Mouse (Mus musculus) cerebellum, adult 2 months (tissue): ENCODE results near the gene Pknox2. TPM values are rescaled to one million over a fixed set of nuclear protein-coding genes. Genes with fewer than 3 reads are reported as not detected.

Source experiments
- DNase-seq, 2 experiments: peaks; one replicate each; pipeline ENCODE4 v3.0.0; 2021
- H3K27ac ChIP-seq: fragments of 200-500 bp; 2 replicates; pipeline ENCODE4 v1.5.1; 2012; ENCODE audit warnings: low read length, control low read depth, inconsistent platforms; ENCODE audit not compliant: insufficient read depth
- H3K27me3 ChIP-seq: fragments of 200-500 bp; 2 replicates; pipeline ENCODE4 v1.6.1; 2012; ENCODE audit warnings: inconsistent platforms, mild to moderate bottlenecking, low read length, moderate library complexity; ENCODE audit not compliant: control insufficient read depth, insufficient read depth
- H3K4me1 ChIP-seq: fragments of 200-500 bp; 2 replicates; pipeline ENCODE4 v1.6.1; 2011; ENCODE audit warnings: low read length; ENCODE audit not compliant: control insufficient read depth, insufficient read depth
- H3K4me3 ChIP-seq: fragments of 200-500 bp; replicated peaks from 2 replicates; pipeline ENCODE3; 2011; ENCODE audit warnings: mild to moderate bottlenecking, low read depth, low read length, control low read depth; ENCODE audit not compliant: insufficient read depth
- CTCF ChIP-seq: fragments of 200-500 bp; IDR thresholded peaks from 2 replicates; pipeline ENCODE4 v1.5.1; 2011; ENCODE audit warnings: low read depth, mild to moderate bottlenecking, control low read depth, low read length, moderate library complexity, borderline replicate concordance; ENCODE audit not compliant: insufficient read depth
- POLR2A ChIP-seq: fragments of 200-500 bp; IDR thresholded peaks from 2 replicates; pipeline ENCODE4 v1.6.1; 2011; ENCODE audit warnings: low read length, control low read depth, borderline replicate concordance; ENCODE audit not compliant: insufficient read depth
- WGBS: fragments of 180-500 bp; shearing (Covaris S2); methylation state at CpG from one replicate; pipeline ENCODE4 v1.1.7; 2018; 5-methylcytosine and 5-hydroxymethylcytosine counted together
- polyA plus RNA-seq: library from polyadenylated mRNA; depleted of rRNA; stranded (reverse); fragments of >200 nt; gene quantifications from 2 replicates; pipeline ENCODE4 v1.2.3, GENCODE M21; 2012

Gene Pknox2
- polyA plus RNA-seq, 1 experiment = 23.4 TPM

DNA sequence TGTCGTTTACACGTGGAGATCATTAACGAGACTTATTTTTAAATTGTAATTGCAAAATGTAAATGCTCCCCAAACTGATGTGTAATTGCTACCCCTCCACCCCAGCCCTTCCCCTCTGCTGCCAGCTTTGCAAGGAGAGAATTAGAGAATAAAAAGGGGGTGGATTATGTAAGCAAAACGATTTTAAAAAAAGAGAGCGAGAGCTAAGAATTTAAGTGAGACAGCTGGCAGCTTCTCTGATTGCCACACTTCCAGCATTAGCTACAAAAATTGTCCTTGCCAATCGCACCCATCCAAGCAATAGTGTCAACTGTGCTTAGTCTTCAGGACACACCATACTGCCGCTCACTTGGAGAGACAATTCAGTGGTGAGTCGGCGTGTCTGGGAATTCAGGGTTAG is 162.0 kb downstream of the Pknox2 start:
- TF ChIP-seq POLR2A = no peak
- no peak for TF ChIP-seq CTCF
- H3K4me3 ChIP-seq = no peak overlapping the region
- H3K4me1 ChIP-seq = no peaks in the 10 kb centered on the region; the same call in 1 of the 2 replicates
- WGBS = 82% methylated on average over 9 of the region's 9 CpGs
- no peak for DNase-seq
- H3K27ac ChIP-seq = no peak overlapping the region
- no peaks in the 10 kb centered on the region for H3K27me3 ChIP-seq

DNA sequence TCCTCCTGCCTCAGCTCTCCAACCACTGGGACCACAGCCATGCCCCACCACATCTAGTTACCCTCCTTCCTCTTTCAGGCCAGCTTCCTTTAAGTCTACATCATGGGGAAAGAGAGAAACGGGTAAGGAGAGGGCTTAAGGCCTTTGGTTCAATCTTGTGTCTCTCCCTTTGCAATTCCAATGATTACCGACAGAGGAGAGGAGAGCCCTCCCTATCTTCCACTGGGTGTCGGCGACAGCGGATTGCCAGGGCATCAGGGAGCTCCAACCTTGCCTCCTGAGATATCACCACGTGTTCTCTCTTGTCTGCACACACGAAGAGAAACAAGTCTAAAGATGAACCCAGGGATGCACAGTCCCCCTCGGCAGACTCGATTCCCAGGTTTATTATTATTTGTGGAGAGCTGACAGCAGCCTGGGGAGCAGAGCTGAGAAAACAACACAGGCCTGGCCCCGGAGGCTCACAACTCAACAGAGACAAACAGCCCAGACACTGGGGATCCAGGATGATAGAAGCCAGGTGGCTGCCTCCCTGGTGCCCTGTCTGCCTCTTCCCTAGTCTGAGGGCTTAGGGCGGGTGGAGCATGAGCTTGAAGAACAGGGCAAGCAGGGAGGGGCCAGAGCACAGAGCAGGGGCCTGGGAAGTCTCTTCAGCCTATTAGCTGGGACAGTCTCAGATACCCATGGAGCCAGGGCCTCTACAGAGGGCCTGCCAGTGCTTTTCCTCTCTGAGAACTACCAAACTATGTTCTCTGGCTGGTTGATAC is 170.4 kb downstream of the Pknox2 start:
- H3K27ac ChIP-seq = no peak overlapping the region
- TF ChIP-seq CTCF = peak; percentile 3; the same call in 1 of the 2 replicates
- TF ChIP-seq POLR2A = no peak
- 58% methylated on average over 11 of the region's 11 CpGs for WGBS

DNA sequence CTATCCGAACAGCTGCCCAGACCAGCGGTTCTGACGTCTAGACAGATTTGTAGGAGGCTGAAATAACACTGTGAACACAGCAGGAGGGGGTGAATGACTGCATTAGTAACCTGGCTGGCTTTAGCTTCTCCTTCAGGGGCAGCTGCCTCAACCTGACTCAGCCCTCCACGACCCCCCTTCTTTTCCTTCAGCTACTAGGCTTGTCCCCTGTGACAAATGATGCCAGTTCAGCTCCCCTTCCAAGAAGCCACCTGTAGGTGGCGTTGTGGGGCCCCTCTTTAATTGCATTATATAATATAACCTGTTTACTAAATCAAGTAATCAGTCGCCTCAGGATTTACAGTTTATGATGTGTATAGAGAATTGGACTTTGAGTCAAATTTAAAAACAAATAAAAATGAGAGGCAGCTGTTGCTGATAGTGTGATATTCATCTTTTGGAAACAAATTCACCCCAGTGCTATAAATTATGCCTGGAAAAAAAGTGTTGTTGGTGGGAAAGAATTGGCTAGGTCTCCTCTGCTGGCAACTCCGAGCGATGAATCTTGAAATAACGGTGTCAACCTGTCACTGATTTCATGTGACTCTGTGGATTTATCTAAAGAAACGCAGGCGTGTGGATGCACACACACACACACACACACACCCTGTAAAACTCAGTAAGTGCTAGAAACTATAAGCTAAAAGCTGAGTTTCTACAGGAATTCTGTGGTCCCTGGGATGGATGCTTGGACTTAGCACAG is 173.6 kb downstream of the Pknox2 start:
- H3K4me1 ChIP-seq = no peaks in the 10 kb centered on the region; the same call in 1 of the 2 replicates
- DNase-seq = peak; percentile 58 to 61
- 52% methylated on average over 11 of the region's 11 CpGs for WGBS
- H3K4me3 ChIP-seq = no peak overlapping the region
- no peak for TF ChIP-seq POLR2A
- peak; percentile 45; the same call in 1 of the 2 replicates for TF ChIP-seq CTCF
- H3K27me3 ChIP-seq = no peaks in the 10 kb centered on the region
- no peak overlapping the region for H3K27ac ChIP-seq

More for the DNA sequence above, 170.4 kb downstream of the Pknox2 start:
- Histone ChIP-seq H3K27me3 (no peaks in the 10 kb centered on the region), H3K4me1 (no peaks in the 10 kb centered on the region; the same call in 1 of the 2 replicates), H3K4me3 (no peak overlapping the region)
- no peak for DNase-seq

DNA sequence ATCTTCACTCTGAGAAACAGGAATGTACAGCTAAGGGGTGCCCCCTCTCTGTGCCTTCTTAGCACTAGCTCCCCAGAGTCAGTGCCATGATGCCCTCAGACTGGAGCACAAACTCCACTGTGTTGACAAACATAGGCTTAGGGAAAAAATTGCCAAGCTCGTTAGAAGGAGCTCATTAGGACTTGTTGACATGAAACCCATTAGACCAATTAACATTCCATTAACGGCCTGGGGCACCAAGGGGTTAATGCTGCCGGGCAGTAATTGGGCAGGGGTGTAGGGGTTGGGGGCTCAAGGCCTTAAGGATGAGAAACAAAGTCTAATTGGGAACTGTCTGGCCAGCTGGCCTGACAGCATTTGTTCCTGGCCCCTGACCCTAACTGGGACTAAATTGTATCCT is 175.1 kb downstream of the Pknox2 start:
- no peak for DNase-seq
- Histone ChIP-seq H3K27me3 (no peaks in the 10 kb centered on the region), H3K4me3 (no peak overlapping the region), H3K27ac (no peak overlapping the region), H3K4me1 (no peaks in the 10 kb centered on the region; the same call in 1 of the 2 replicates)
- 51% methylated on average over 3 of the region's 3 CpGs for WGBS
- TF ChIP-seq POLR2A = no peak
- TF ChIP-seq CTCF = no peak

DNA sequence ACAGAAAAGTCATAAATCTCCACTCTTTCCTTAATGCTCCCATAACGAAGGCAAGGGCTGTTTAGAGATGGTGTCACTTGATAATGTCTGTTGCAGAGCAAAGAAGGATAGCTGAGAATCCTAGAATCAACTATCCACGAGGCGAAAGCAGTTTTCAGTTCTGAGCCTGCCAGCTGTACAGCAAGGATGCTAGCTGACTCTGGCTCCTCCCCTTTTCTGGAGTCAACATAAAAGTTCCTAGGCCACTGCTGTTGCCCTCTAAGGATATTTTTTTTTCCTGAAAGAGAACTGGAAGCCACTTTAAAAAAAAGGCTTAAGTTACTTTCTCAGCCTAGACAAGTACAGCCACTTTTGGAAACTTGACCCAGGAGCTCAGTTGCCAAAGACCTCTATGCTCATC is 176.1 kb downstream of the Pknox2 start:
- H3K27ac ChIP-seq = no peak overlapping the region

DNA sequence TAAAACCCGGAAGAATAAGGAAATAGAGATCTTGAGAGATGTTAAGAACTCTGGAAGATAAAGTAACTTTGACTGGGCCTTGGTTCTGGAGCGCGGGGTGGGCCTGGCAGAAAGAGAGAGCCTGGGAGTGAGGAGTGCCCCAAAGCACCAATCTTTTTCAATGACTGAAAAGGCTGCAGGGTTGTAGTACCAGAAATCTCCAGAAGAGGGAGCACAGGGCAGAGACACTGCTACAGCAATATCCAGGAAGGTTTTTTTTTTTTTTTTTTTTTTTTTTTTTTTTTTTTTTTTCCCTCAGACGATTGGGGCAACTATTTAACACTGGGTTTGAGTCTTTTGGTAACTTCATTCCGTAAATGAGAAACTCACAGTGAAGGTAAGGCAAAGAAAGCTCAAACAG is 176.6 kb downstream of the Pknox2 start:
- H3K27me3 ChIP-seq = no peaks in the 10 kb centered on the region
- 11% methylated on average over 5 of the region's 5 CpGs for WGBS
- peak; percentile 82 for DNase-seq
- H3K27ac ChIP-seq = no peak overlapping the region
- H3K4me3 ChIP-seq = no peak overlapping the region
- H3K4me1 ChIP-seq = no peaks in the 10 kb centered on the region; the same call in 1 of the 2 replicates
- no peak for TF ChIP-seq POLR2A
- TF ChIP-seq CTCF = peak; percentile 62

More for the DNA sequence above, 176.1 kb downstream of the Pknox2 start:
- TF ChIP-seq CTCF (no peak), POLR2A (no peak)
- no peak overlapping the region for H3K4me3 ChIP-seq
- DNase-seq = no peak
- no peaks in the 10 kb centered on the region; the same call in 1 of the 2 replicates for H3K4me1 ChIP-seq
- 40% methylated on average over 3 of the region's 3 CpGs for WGBS
- H3K27me3 ChIP-seq = no peaks in the 10 kb centered on the region

DNA sequence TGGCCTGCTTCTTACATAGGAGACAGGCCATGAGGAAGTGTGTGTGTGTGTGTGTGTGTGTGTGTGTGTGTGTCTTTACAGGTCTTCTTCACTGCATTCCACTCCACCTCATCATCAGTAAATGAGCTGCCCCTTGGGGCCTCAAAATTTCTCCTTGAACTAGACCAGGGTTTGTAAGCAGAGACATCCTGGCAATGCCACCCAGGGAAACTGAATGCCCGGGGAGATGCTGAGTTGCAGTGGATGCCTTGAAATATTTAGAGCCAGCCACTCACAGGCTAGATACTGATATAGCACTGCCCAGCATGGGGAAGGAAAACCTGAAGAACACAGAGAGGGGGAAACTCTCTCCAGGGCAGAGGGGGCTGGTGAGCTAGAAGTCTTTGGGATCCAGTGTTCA is 178.1 kb downstream of the Pknox2 start:
- no peak overlapping the region for H3K27ac ChIP-seq
- TF ChIP-seq POLR2A (no peak), CTCF (no peak)
- H3K27me3 ChIP-seq = no peaks in the 10 kb centered on the region
- 91% methylated on average over 1 of the region's 1 CpGs for WGBS
- H3K4me3 ChIP-seq = no peak overlapping the region
- DNase-seq = no peak
- no peaks in the 10 kb centered on the region for H3K4me1 ChIP-seq
